Mouse (Mus musculus) c-Kit-negative CD71-positive TER-119-positive erythroid progenitor cells, embryonic 14.5 days (primary cell): ENCODE data around the gene Srp14.

Experiments used
- DNase-seq: peaks from one replicate; pipeline ENCODE4 v3.0.0-alpha.2; 2013; ENCODE audit warnings: low read depth, low spot score

Srp14 gene

GRCm38 (mm10) chr2:118442172-118442571 lies 37.3 kb downstream of the Srp14 start:
- no peak for DNase-seq

GRCm38 (mm10) chr2:118431589-118431988 lies 47.9 kb downstream of the Srp14 start:
- no peak for DNase-seq

GRCm38 (mm10) chr2:118430630-118431029 lies 48.9 kb downstream of the Srp14 start:
- no peak for DNase-seq

GRCm38 (mm10) chr2:118429297-118429696 lies 50.2 kb downstream of the Srp14 start:
- DNase-seq: no peak

- no peak for DNase-seq
Observed at GRCm38 (mm10) chr2:118428296-118428695, 51.2 kb downstream of the Srp14 start.
